Mouse (Mus musculus) testis, postnatal 14 days (tissue): ENCODE measurements around the gene Treml4.
A peak's percentile ranks its signal among the peaks of the same experiment; 100 is the strongest.
"Not testable (repeated sequence)": the region's sequence is repeated elsewhere in the genome, so short reads cannot be mapped to it uniquely, and the experiment has no call there.

ENCODE experiments used
- DNase-seq: peaks from one replicate; pipeline ENCODE4 v3.0.0; 2021; ENCODE audit warnings: low spot score

The Treml4 gene

GRCm38 (mm10) chr17:48274885-48275284 lies 10.8 kb downstream of the Treml4 start:
- peak; percentile 41 for DNase-seq

GRCm38 (mm10) chr17:48275736-48276135 lies 11.6 kb downstream of the Treml4 start:
- DNase-seq: no peak

GRCm38 (mm10) chr17:48278381-48278780 lies 14.3 kb downstream of the Treml4 start:
- no peak for DNase-seq

- DNase-seq: no peak
These were observed 14.9 kb downstream of the Treml4 start for GRCm38 (mm10) chr17:48279002-48279401.

GRCm38 (mm10) chr17:48280943-48281738 lies 17.0 kb downstream of the Treml4 start:
- DNase-seq: no peak

- no peak for DNase-seq
These were observed 17.6 kb downstream of the Treml4 start for GRCm38 (mm10) chr17:48281739-48282085.

- no peak for DNase-seq
These were observed 22.7 kb downstream of the Treml4 start for GRCm38 (mm10) chr17:48286765-48287164.

- DNase-seq: no peak
These were observed 23.2 kb downstream of the Treml4 start for GRCm38 (mm10) chr17:48287276-48287675.

GRCm38 (mm10) chr17:48293500-48294194 lies 29.6 kb downstream of the Treml4 start:
- no peak for DNase-seq

GRCm38 (mm10) chr17:48299203-48299602 lies 35.1 kb downstream of the Treml4 start, which contains the start of gene Treml2:
Treml2 (plus strand) TSS chr17:48299498.
- no peak for DNase-seq

- DNase-seq: no peak
These were observed 35.7 kb downstream of the Treml4 start for GRCm38 (mm10) chr17:48299756-48300155.

GRCm38 (mm10) chr17:48300199-48300598 lies 36.1 kb downstream of the Treml4 start:
- no peak for DNase-seq

GRCm38 (mm10) chr17:48300861-48301260 lies 36.8 kb downstream of the Treml4 start:
- no peak for DNase-seq

GRCm38 (mm10) chr17:48301792-48302191 lies 37.7 kb downstream of the Treml4 start:
- no peak for DNase-seq

- DNase-seq: no peak
These were observed 48.0 kb downstream of the Treml4 start for GRCm38 (mm10) chr17:48312124-48312523.

GRCm38 (mm10) chr17:48315905-48316579 lies 51.9 kb downstream of the Treml4 start, which contains the start of gene B430306N03Rik:
B430306N03Rik (plus strand) TSS chr17:48316141.
- not testable (repeated sequence) for DNase-seq

- DNase-seq: no peak
These were observed 54.6 kb downstream of the Treml4 start for GRCm38 (mm10) chr17:48318686-48319085.

GRCm38 (mm10) chr17:48321279-48321678 lies 57.2 kb downstream of the Treml4 start:
- DNase-seq: no peak

- DNase-seq: no peak
These were observed 59.1 kb downstream of the Treml4 start for GRCm38 (mm10) chr17:48323236-48323635.

- no peak for DNase-seq
These were observed 60.2 kb downstream of the Treml4 start for GRCm38 (mm10) chr17:48324258-48324657.
